Mouse (Mus musculus) duodenum, adult 2 months (tissue): ENCODE results near the gene Wdr91. TPM values are rescaled to one million over a fixed set of nuclear protein-coding genes. Genes with fewer than 3 reads are reported as not detected.

ENCODE experiments used
- polyA plus RNA-seq: library from polyadenylated mRNA; depleted of rRNA; stranded (reverse); fragments of >200 nt; gene quantifications from 2 replicates; pipeline ENCODE4 v1.2.3, GENCODE M21; 2012; ENCODE audit warnings: low replicate concordance; rRNA removed

Gene Wdr91
- 4.8 TPM in 2 replicates for polyA plus RNA-seq

DNA sequence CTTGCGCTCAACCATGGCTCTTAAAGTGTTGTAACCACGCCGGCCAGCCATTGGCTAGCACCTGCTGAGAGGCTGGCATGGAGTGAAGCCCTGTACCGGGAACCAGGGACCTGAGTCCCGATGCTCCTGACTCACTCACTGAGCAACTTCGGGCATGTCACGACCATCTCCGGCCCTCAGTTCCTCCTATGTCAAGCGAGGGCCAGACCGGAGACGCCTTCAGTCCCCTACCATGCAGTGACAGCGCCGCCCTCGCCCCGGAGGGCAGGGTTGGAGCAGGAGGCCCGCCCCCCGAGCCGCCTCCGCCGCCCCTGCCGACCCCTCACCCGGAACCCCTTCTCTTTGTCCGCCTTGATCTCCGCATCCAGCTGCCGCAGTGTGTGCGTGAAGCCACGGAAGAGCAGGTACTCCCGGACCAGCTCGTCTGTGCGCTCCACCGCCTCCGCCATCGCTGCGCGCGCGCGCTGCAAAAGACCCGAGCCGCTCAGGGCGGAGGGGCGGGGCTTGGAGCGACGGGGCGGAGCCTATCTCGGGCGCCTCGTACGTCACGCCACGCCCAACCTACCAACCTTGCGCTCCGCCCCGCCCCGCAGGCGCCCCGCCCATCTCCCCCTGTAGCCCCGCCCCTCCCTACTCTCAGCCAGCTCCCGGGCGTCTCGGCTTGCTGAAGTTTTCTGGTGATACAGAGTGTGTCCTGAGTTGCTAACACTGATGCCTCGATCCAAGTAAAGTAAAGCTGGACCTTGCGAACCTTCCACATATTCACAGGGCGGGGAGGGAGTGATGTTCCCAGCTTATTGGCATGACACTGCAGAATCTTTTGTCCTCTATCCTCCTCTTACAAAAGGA lies at the start of gene Wdr91:
Gene Wdr91 (minus strand): TSS at position 506 of the 849 bp plus-strand sequence.

GRCm38 (mm10) chr6:34919956-34920355 lies 9.3 kb upstream of the Wdr91 start, which contains the start of gene Stra8:
Stra8 (plus strand) TSS chr6:34920163.

DNA sequence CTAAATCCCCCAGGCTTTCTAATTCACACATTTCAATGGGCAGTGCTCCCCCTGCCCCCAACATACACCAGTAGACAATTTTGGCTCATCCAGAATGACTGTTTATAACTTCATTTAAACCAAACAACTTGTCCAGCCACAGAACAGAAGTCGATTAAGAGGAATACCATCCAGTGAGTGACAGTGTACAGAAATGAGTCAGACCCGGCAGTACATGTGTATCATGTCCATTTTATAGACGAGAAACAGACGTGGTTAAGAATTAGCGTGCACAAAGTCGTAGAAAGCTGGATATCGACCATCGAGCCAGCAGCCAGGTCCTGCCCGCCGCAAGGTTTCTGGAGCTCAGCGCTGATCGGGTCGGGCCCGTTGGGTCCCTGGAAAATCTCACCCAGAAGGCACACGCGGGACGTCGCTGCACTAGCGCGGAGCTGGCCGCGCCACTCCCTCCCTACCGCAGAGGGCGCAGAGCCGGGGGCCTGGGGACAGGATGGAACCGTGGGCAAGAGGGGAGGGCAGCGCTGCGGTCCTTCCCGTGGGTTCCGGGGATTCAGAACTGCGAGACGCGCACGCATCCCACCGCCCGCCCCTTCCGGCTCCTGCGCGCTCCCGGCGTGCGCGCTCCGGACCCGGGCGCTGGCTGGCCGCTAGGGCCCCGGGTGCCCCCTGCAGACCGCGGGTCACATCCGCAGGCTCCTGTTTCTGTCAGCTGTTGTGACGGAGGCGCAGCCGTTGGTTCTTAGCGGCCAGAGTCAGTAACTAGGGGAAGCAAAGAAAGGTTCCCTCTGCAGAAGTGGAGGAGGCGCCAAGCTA lies 33.0 kb downstream of the Wdr91 start, which contains the start of gene Cyren:
Gene Cyren (minus strand): TSS at position 552 of the 813 bp plus-strand sequence.

GRCm38 (mm10) chr6:34862791-34863403 lies 47.8 kb downstream of the Wdr91 start, which contains the start of gene Tmem140:
Tmem140 (plus strand) TSS chr6:34863146.

Other genes with a start within 250 kb of the Wdr91 start
- gene Agbl3, start 130.4 kb downstream of the Wdr91 start, polyA plus RNA-seq = 0.27 and 0.56 TPM in 2 replicates
- gene Tmem140, start 47.7 kb downstream of the Wdr91 start, polyA plus RNA-seq = 12.5 and 25.2 TPM in 2 replicates
- gene Cyren, start 32.8 kb downstream of the Wdr91 start, polyA plus RNA-seq = 2.2 and 2.6 TPM in 2 replicates
- not detected in 2 replicates for gene Stra8, start 9.3 kb upstream of the Wdr91 start, polyA plus RNA-seq
- 55.8 and 140 TPM in 2 replicates for gene Slc23a4, start 77.5 kb upstream of the Wdr91 start, polyA plus RNA-seq
- 2.8 and 3.5 TPM in 2 replicates for gene Cnot4, start 222.8 kb upstream of the Wdr91 start, polyA plus RNA-seq